Mouse (Mus musculus) forebrain, embryonic 16.5 days (tissue): ENCODE results near the gene Sass6. TPM values are rescaled to one million over a fixed set of nuclear protein-coding genes. Genes with fewer than 3 reads are reported as not detected.
"Not testable (repeated sequence)": the region's sequence is repeated elsewhere in the genome, so short reads cannot be mapped to it uniquely, and the experiment has no call there.

Experiments
- ATAC-seq: fragments of 200-750 bp; cut with Nextera tagmentation; 2 replicates; pipeline ENCODE4 v1.8.0; 2017; ENCODE audit warnings: mild to moderate bottlenecking, moderate library complexity
- H3K27ac ChIP-seq: fragments of 300-500 bp; sonication (generic); 2 replicates; pipeline ENCODE4 v1.5.1; 2014; ENCODE audit warnings: low read length, control low read depth
- H3K27me3 ChIP-seq: fragments of 300-500 bp; sonication (generic); replicated peaks from 2 replicates; pipeline ENCODE4 v1.6.1; 2014; ENCODE audit warnings: low read length; ENCODE audit not compliant: control insufficient read depth, insufficient read depth
- H3K36me3 ChIP-seq: fragments of 300-500 bp; sonication (generic); 2 replicates; pipeline ENCODE4 v1.6.1; 2014; ENCODE audit not compliant: control insufficient read depth, insufficient read depth
- H3K4me1 ChIP-seq: fragments of 300-500 bp; sonication (generic); replicated peaks from 2 replicates; pipeline ENCODE4 v1.6.1; 2014; ENCODE audit warnings: low read length; ENCODE audit not compliant: control insufficient read depth, insufficient read depth
- H3K4me2 ChIP-seq: fragments of 300-500 bp; sonication (generic); 2 replicates; pipeline ENCODE4 v1.6.1; 2014; ENCODE audit warnings: mild to moderate bottlenecking, low read length, control low read depth
- H3K4me3 ChIP-seq: fragments of 300-500 bp; sonication (generic); replicated peaks from 2 replicates; pipeline ENCODE4 v1.5.1; 2014; ENCODE audit warnings: mild to moderate bottlenecking, low read length, control low read depth
- H3K9ac ChIP-seq: fragments of 300-500 bp; sonication (generic); replicated peaks from 2 replicates; pipeline ENCODE4 v1.6.1; 2014; ENCODE audit warnings: low read depth, low read length, control low read depth
- H3K9me3 ChIP-seq: fragments of 300-500 bp; sonication (generic); 2 replicates; pipeline ENCODE4 v1.6.1; 2016; ENCODE audit warnings: low read length; ENCODE audit not compliant: control insufficient read depth
- WGBS: fragments of 180-500 bp; shearing (Covaris S2); extraction: QIAGEN DNeasy Blood & Tissue Kit; methylation state at CpG from one replicate; pipeline ENCODE4 v1.1.7; 2014; 5-methylcytosine and 5-hydroxymethylcytosine counted together
- polyA plus RNA-seq: library from polyadenylated mRNA; unstranded; fragments of >200 nt; fragmentation: Nextera tagmentation; extraction: Ambion mirVana; gene quantifications from 2 replicates; pipeline ENCODE4 v1.2.1, GENCODE M21; 2015

Sass6 gene
- polyA plus RNA-seq, 1 experiment from 2014 or later, result 19.3 TPM

GRCm38 (mm10) chr3:116640024-116640423 lies 45.2 kb downstream of the Sass6 start:
- peaks cover 27% of the 10 kb centered on the region for H3K36me3 ChIP-seq
- no peak overlapping the region for H3K27ac ChIP-seq
- H3K4me3 ChIP-seq, result no peak overlapping the region
- WGBS, result 81% methylated on average over 1 of the region's 1 CpGs
- H3K9ac ChIP-seq, result no peak overlapping the region
- no peak overlapping the region for H3K4me2 ChIP-seq
- H3K27me3 ChIP-seq, result no peaks in the 10 kb centered on the region
- no peaks in the 10 kb centered on the region for H3K9me3 ChIP-seq
- ATAC-seq, result no peak
- no peaks in the 10 kb centered on the region for H3K4me1 ChIP-seq

DNA sequence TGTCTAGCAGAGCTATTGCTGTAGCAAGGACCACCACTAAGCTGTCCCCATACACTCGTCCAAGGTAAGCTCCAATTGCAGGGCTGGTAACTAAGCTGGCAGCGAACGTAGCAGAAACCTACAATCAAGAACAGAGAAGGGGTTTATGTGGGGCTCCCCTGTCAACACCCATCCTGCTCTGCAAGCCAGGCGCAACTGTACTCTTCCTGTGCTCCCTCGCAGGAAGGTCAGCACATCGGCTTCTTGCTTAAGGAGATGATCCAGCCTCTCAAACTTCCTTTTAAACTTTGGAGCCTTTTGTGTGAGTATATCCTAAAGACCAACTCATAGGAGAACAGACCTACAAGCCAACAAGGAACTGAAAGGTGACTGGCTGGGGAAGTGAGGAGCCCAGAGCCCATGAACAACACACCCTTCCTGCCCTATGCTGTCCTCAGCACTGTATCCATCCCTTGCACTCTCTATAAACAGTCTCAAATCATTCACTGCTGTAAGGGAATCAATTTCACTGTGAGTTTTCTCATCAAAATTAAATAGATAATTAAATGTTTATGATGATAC lies 47.1 kb downstream of the Sass6 start:
- Histone ChIP-seq H3K4me3 (no peak overlapping the region), H3K9me3 (no peaks in the 10 kb centered on the region), H3K27ac (no peak overlapping the region), H3K36me3 (peaks cover 25% of the 10 kb centered on the region), H3K27me3 (no peaks in the 10 kb centered on the region), H3K4me1 (no peaks in the 10 kb centered on the region), H3K4me2 (no peak overlapping the region), H3K9ac (no peak overlapping the region)
- 98% methylated on average over 6 of the region's 6 CpGs for WGBS
- ATAC-seq, result no peak

GRCm38 (mm10) chr3:116642373-116642772 lies 47.6 kb downstream of the Sass6 start:
- Histone ChIP-seq H3K36me3 (peaks cover 25% of the 10 kb centered on the region), H3K27me3 (no peaks in the 10 kb centered on the region), H3K9me3 (no peaks in the 10 kb centered on the region), H3K4me3 (no peak overlapping the region), H3K27ac (no peak overlapping the region), H3K4me2 (no peak overlapping the region), H3K9ac (no peak overlapping the region), H3K4me1 (no peaks in the 10 kb centered on the region)
- ATAC-seq, result no peak
- 95% methylated on average over 2 of the region's 2 CpGs for WGBS

GRCm38 (mm10) chr3:116646387-116646786 lies 51.6 kb downstream of the Sass6 start:
- H3K4me3 ChIP-seq, result no peak overlapping the region
- 91% methylated on average over 1 of the region's 1 CpGs for WGBS
- no peaks in the 10 kb centered on the region for H3K27me3 ChIP-seq
- no peak overlapping the region for H3K27ac ChIP-seq
- H3K4me1 ChIP-seq, result no peaks in the 10 kb centered on the region
- no peak for ATAC-seq
- no peak overlapping the region for H3K4me2 ChIP-seq
- H3K36me3 ChIP-seq, result peaks cover 14% of the 10 kb centered on the region
- no peaks in the 10 kb centered on the region for H3K9me3 ChIP-seq
- no peak overlapping the region for H3K9ac ChIP-seq

DNA sequence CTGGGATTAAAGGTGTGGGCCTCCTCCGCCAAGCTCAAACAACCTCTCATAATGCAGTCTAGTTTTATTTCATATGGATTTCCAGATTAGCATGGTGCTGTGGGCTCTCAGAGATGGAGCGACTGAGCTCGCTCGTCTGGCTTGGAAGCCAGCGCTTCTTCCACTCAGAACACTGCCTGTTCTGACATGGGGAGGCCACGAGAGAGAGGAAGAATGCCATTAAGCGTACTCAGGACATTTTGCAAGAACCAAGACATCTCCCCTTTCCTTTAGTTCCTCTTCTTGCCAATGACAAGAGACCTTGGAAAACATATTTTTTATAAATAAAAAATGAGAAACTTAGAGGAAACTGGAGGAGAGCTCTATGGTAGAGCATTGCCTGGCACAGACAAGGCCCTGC lies 54.0 kb downstream of the Sass6 start:
- H3K9ac ChIP-seq, result no peak overlapping the region
- H3K4me3 ChIP-seq, result no peak overlapping the region
- H3K9me3 ChIP-seq, result no peaks in the 10 kb centered on the region
- no peak for ATAC-seq
- H3K4me1 ChIP-seq, result peaks cover 6% of the 10 kb centered on the region
- H3K27ac ChIP-seq, result no peak overlapping the region
- WGBS, result 92% methylated on average over 7 of the region's 7 CpGs
- H3K27me3 ChIP-seq, result no peaks in the 10 kb centered on the region
- no peak overlapping the region for H3K4me2 ChIP-seq
- H3K36me3 ChIP-seq, result peaks cover 10% of the 10 kb centered on the region

- no peak overlapping the region for H3K4me2 ChIP-seq
- H3K9me3 ChIP-seq, result no peaks in the 10 kb centered on the region
- no peak overlapping the region for H3K4me3 ChIP-seq
- H3K9ac ChIP-seq, result no peak overlapping the region
- no peaks in the 10 kb centered on the region for H3K27me3 ChIP-seq
- 96% methylated on average over 9 of the region's 9 CpGs for WGBS
- H3K36me3 ChIP-seq, result peaks cover 8% of the 10 kb centered on the region
- no peak for ATAC-seq
- H3K27ac ChIP-seq, result no peak overlapping the region
- H3K4me1 ChIP-seq, result peaks cover 8% of the 10 kb centered on the region
These were observed 55.9 kb downstream of the Sass6 start for GRCm38 (mm10) chr3:116650698-116651097.

- no peak overlapping the region for H3K9ac ChIP-seq
- peaks cover 8% of the 10 kb centered on the region for H3K4me1 ChIP-seq
- H3K36me3 ChIP-seq, result peaks cover 3% of the 10 kb centered on the region; the same call in 1 of the 2 replicates
- no peak overlapping the region for H3K4me3 ChIP-seq
- WGBS, result 36% methylated on average over 3 of the region's 3 CpGs
- no peak overlapping the region for H3K27ac ChIP-seq
- H3K27me3 ChIP-seq, result no peaks in the 10 kb centered on the region
- H3K9me3 ChIP-seq, result no peaks in the 10 kb centered on the region
- no peak overlapping the region for H3K4me2 ChIP-seq
- peak; percentile 56 for ATAC-seq
These were observed 57.3 kb downstream of the Sass6 start for GRCm38 (mm10) chr3:116652033-116652446.

DNA sequence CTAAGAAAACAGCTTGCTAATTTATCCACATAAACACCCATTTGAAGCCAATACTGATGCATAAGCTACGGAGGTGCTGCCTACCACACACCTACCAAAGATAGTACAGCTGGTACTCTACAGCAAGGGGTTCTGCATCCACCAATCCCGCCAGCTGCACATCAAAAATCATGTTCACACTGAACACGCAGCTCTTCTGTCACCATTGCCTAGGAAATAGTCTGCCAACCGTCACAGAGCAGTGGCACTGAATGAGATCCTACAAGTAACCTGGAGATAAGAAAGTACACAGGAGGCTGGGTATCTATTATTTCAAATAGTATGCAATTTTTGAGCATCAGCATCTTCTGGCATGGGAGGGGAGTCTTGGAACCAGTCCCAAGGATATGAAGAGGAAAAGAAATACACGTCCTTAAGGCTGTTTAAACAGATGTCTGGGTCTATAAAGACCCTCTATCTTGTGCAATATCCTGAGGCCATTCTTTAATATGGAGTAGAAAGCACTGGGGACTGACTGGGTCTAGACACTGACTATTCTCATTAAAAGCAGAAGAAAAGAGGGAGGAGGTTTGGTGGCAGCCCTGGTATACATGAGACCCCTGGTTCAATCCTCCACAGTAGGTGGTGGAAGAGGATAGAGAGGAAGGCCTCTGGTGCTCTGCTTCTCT lies 58.6 kb downstream of the Sass6 start:
- H3K9me3 ChIP-seq, result no peaks in the 10 kb centered on the region
- no peak overlapping the region for H3K4me3 ChIP-seq
- no peaks in the 10 kb centered on the region for H3K27me3 ChIP-seq
- 65% methylated on average over 5 of the region's 5 CpGs for WGBS
- H3K4me1 ChIP-seq, result peaks cover 10% of the 10 kb centered on the region
- no peaks in the 10 kb centered on the region for H3K36me3 ChIP-seq
- H3K27ac ChIP-seq, result 0 out of 2 replicates have a peak overlapping the region, but pooled peaks have one; percentile 23
- H3K9ac ChIP-seq, result no peak overlapping the region
- ATAC-seq, result no peak; the same call in 1 of the 2 replicates
- H3K4me2 ChIP-seq, result no peak overlapping the region

GRCm38 (mm10) chr3:116654051-116654450 lies 59.3 kb downstream of the Sass6 start:
- H3K4me1 ChIP-seq, result peaks cover 13% of the 10 kb centered on the region
- H3K4me2 ChIP-seq, H3K9ac ChIP-seq, H3K9me3 ChIP-seq, H3K27ac ChIP-seq, ATAC-seq, H3K4me3 ChIP-seq, H3K27me3 ChIP-seq, H3K36me3 ChIP-seq: not testable (repeated sequence)
- WGBS, result 96% methylated on average over 11 of the region's 11 CpGs
